Mouse (Mus musculus) bone marrow, adult 2 months (tissue): ENCODE results near the gene Anp32a.

Experiments used
- CTCF ChIP-seq: fragments of 200-500 bp; IDR thresholded peaks from 2 replicates; pipeline ENCODE4 v1.5.1; 2011; ENCODE audit warnings: low read length, control low read depth; ENCODE audit not compliant: control insufficient read depth, insufficient read depth
- POLR2A ChIP-seq: fragments of 200-500 bp; IDR thresholded peaks from 2 replicates; pipeline ENCODE4 v1.6.1; 2011; ENCODE audit warnings: low read depth, mild to moderate bottlenecking, control low read depth, low read length, borderline replicate concordance; ENCODE audit not compliant: control insufficient read depth

DNA sequence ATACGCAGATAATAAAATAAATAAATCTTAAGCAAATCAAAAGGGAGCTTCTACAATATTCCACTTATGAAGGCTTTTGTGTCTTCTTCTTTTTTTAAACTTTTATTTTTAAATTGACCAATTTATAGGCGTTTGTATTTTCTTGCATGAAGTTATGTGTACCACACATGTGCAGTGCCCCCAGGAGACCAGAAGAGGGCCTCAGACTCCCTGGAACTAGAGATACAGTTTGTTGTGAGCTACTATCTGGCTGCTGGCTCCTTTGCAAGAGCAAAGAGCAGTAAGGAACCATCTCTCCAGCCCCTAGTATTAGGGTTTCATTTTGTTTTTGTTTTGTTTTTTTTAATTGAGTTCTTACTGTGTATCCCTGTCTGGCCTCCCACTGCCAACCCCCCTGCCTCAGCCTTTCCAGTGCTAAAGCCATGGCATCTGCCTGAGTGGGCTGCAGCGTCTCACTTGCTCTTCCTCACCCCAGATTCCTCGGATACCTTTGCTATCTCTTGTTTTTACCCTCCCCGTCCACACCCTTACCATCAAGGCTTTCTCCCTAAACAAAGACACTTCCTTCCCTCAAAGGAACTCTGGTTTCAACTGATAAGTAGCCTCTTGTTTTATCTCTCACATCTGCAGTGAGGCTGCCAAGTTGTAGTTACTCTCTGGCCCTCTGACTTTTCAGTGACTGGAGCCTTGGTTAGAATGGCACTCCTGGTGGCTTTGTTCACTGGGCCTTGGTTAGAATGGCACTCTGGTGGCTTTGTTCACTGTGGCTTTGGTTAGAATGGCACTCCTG, 66.5 kb downstream of the Anp32a start:
- TF ChIP-seq POLR2A (no peak), CTCF (no peak)
